Mouse (Mus musculus) C2C12 (cell line): ENCODE data around the gene Castor1. TPM values are rescaled to one million over a fixed set of nuclear protein-coding genes. Genes with fewer than 3 reads are reported as not detected.

Experiments used
- H3K27me3 ChIP-seq: one replicate; pipeline ENCODE4 v1.6.1; 2011; ENCODE audit not compliant: control insufficient read depth, insufficient read depth, insufficient read length
- H3K36me3 ChIP-seq: one replicate; pipeline ENCODE4 v1.6.1; 2011; ENCODE audit not compliant: control insufficient read depth, insufficient read depth
- H3K4me3 ChIP-seq: one replicate; pipeline ENCODE4 v1.5.1; 2011; ENCODE audit warnings: mild to moderate bottlenecking, control low read depth; ENCODE audit not compliant: poor library complexity, insufficient read depth, severe bottlenecking
- H3K79me2 ChIP-seq: one replicate; pipeline ENCODE4 v1.6.1; 2011; ENCODE audit not compliant: control insufficient read depth, insufficient read depth
- H3K79me3 ChIP-seq: one replicate; pipeline ENCODE4 v1.6.1; 2011; ENCODE audit warnings: low read depth, control low read depth
- H3ac ChIP-seq: one replicate; pipeline ENCODE3; 2011; ENCODE audit warnings: low read depth; ENCODE audit not compliant: control insufficient read depth, insufficient read length
- CEBPB ChIP-seq: IDR thresholded peaks from one replicate; pipeline ENCODE4 v1.6.1; 2011; ENCODE audit warnings: low read depth, mild to moderate bottlenecking, control low read depth, moderate library complexity
- CTCF ChIP-seq: IDR thresholded peaks from one replicate; pipeline ENCODE4 v1.5.1; 2011; ENCODE audit not compliant: control insufficient read depth, insufficient read depth, insufficient read length
- FOSL1 ChIP-seq: IDR thresholded peaks from one replicate; pipeline ENCODE4 v1.8.0; 2011; ENCODE audit warnings: mild to moderate bottlenecking, low read length; ENCODE audit not compliant: poor library complexity, insufficient read depth, severe bottlenecking
- MAX ChIP-seq: IDR thresholded peaks from one replicate; pipeline ENCODE4 v1.6.1; 2011; ENCODE audit warnings: mild to moderate bottlenecking, control low read depth
- MYOD1 ChIP-seq: IDR thresholded peaks from one replicate; pipeline ENCODE4 v1.6.1; 2011; ENCODE audit warnings: low read depth; ENCODE audit not compliant: control insufficient read depth, insufficient read length
- MYOG ChIP-seq: IDR thresholded peaks from one replicate; pipeline ENCODE4 v1.6.1; 2011; ENCODE audit not compliant: control insufficient read depth, insufficient read length; ENCODE audit errors: extremely low read depth
- USF1 ChIP-seq: IDR thresholded peaks from one replicate; pipeline ENCODE4 v1.6.1; 2011; ENCODE audit warnings: low read depth, mild to moderate bottlenecking, control low read depth, moderate library complexity
- polyA plus RNA-seq: library from polyadenylated mRNA; unstranded; fragments of >200 nt; fragmentation: generic; extraction: Trizol; gene quantifications from one replicate; pipeline ENCODE4 v1.2.1, GENCODE M21; 2012; ENCODE audit warnings: missing spikeins

The Castor1 gene
- polyA plus RNA-seq, 1 experiment = 1.5 TPM

GRCm38 (mm10) chr11:4216248-4217000, 1.6 kb upstream of the Castor1 start:
- H3K36me3 ChIP-seq = peaks cover 28% of the 10 kb centered on the region
- H3K79me2 ChIP-seq = no peaks in the 10 kb centered on the region
- H3K27me3 ChIP-seq = no peaks in the 10 kb centered on the region
- no peaks in the 10 kb centered on the region for H3K79me3 ChIP-seq
- H3K4me3 ChIP-seq = no peak overlapping the region
- no peak overlapping the region for H3ac ChIP-seq
- TF ChIP-seq FOSL1 = no peak
- no peak for TF ChIP-seq CEBPB
- no peak for TF ChIP-seq CTCF
- TF ChIP-seq MYOG = no peak
- no peak for TF ChIP-seq USF1
- TF ChIP-seq MYOD1 = no peak
- no peak for TF ChIP-seq MAX

DNA sequence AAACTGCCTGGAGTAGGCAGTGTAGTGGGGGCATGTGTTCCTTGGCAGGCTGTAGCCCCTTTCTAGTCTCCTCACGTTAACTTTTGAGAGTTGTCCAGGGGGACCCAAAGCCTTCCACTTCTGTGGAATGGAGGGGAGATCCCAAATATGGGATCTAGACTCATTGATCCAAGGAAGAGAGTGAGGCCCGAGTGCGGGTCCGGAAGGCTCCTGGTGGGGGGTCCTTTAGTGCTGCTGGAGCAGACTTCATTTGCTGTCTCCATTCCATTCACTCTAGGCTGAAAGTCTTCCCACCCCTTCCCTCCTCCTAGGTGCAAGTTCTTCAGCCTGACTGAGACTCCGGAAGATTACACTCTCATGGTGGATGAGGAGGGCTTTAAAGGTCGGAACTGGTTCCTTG, 612 bp downstream of the Castor1 start:
- Histone ChIP-seq H3K79me3 (no peaks in the 10 kb centered on the region), H3K36me3 (peaks cover 14% of the 10 kb centered on the region), H3ac (peak overlapping the region; percentile 46), H3K79me2 (no peaks in the 10 kb centered on the region), H3K4me3 (peak overlapping the region; percentile 25), H3K27me3 (no peaks in the 10 kb centered on the region)
- no peak for TF ChIP-seq CEBPB
- no peak for TF ChIP-seq MAX
- no peak for TF ChIP-seq CTCF
- TF ChIP-seq MYOD1 = no peak
- no peak for TF ChIP-seq FOSL1
- TF ChIP-seq MYOG = no peak
- no peak for TF ChIP-seq USF1

GRCm38 (mm10) chr11:4219317-4219751, 1.3 kb downstream of the Castor1 start:
- Histone ChIP-seq H3K79me2 (no peaks in the 10 kb centered on the region), H3ac (no peak overlapping the region), H3K36me3 (peaks cover 8% of the 10 kb centered on the region), H3K27me3 (no peaks in the 10 kb centered on the region), H3K4me3 (no peak overlapping the region), H3K79me3 (no peaks in the 10 kb centered on the region)
- no peak for TF ChIP-seq CEBPB
- TF ChIP-seq MYOG = no peak
- peak; percentile 30 for TF ChIP-seq CTCF

DNA sequence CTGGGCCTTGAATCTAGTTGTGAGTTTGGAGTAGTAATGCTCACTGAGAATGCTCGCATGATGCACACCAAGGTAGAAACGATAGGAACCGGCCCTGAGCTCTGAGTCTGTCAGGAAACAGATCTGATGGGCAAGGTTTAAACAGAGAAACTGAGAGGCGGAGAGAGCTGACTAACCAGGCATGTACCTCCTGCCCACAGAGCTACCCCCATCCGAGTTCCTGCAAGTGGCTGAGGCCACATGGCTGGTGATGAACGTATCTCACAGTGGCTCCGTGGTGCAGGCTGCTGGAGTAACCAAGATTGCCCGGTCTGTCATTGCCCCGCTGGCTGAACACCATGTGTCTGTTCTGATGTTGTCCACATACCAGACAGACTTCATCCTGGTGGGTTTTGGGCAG, 1.9 kb downstream of the Castor1 start:
- no peak for TF ChIP-seq MAX
- TF ChIP-seq CEBPB = no peak
- no peak for TF ChIP-seq CTCF
- no peak for TF ChIP-seq USF1
- TF ChIP-seq FOSL1 = no peak
- no peak for TF ChIP-seq MYOD1
- no peak for TF ChIP-seq MYOG
- no peaks in the 10 kb centered on the region for H3K79me3 ChIP-seq
- no peak overlapping the region for H3K4me3 ChIP-seq
- H3K79me2 ChIP-seq = no peaks in the 10 kb centered on the region
- no peaks in the 10 kb centered on the region for H3K27me3 ChIP-seq
- no peak overlapping the region for H3ac ChIP-seq
- peaks cover 6% of the 10 kb centered on the region for H3K36me3 ChIP-seq

- H3K36me3 ChIP-seq = no peaks in the 10 kb centered on the region
- H3K79me2 ChIP-seq = no peaks in the 10 kb centered on the region
- no peaks in the 10 kb centered on the region for H3K79me3 ChIP-seq
- TF ChIP-seq CTCF (peak; percentile 72), MYOG (no peak)
- no peaks in the 10 kb centered on the region for H3K27me3 ChIP-seq
- H3K4me3 ChIP-seq = no peak overlapping the region
- H3ac ChIP-seq = no peak overlapping the region
Measured at GRCm38 (mm10) chr11:4220443-4221400, 2.7 kb downstream of the Castor1 start.
